Mouse (Mus musculus) layer of hippocampus, adult 8-10 months (tissue): ENCODE results near the gene Styxl1. TPM values are rescaled to one million over a fixed set of nuclear protein-coding genes. Genes with fewer than 3 reads are reported as not detected.
A peak's percentile ranks its signal among the peaks of the same experiment; 100 is the strongest.

Experiments
- DNase-seq, 2 experiments: peaks; one replicate each; pipeline ENCODE4 v3.0.0; 2022; ENCODE audit warnings: low spot score in 2 of 2
- microRNA-seq, 2 experiments: library from miRNA; unstranded; fragments of <30 nt; microRNA quantifications; one replicate each; pipeline ENCODE4 v1.2.0; 2022
- total RNA-seq, 4 experiments: library from RNA; stranded (reverse); gene quantifications; 2 replicates each; pipeline ENCODE4 v1.2.4; 2022

Styxl1 gene
- total RNA-seq, 4 experiments from 2014 or later, result 0.73 to 0.85 TPM; not detected in 2

DNA sequence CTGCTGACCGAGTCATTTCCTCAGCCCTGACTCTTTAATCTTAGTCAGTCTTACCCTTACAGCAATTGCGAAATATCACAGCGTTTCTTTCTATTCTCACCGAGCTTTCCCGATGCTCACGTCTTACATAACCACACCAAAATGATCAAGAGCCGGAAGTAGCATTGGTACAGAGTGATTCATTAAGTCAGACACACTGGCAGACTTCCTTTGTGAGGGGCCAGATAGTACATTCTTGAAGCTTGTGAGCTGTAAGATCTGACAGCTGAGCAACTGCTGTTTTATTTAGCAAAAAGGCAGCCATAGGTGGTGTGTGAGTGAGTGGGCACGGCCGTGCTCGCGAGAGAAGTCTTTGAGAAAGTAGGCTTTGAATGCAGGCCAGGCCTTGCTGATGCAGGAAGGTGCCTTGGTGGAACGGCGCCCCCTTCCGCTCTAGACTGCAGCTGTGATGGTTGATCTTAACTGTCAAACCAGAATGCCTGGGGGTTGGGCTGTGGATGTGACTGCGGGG is 75.4 kb downstream of the Styxl1 start:
- peak; percentile 59 to 61 for DNase-seq

DNA sequence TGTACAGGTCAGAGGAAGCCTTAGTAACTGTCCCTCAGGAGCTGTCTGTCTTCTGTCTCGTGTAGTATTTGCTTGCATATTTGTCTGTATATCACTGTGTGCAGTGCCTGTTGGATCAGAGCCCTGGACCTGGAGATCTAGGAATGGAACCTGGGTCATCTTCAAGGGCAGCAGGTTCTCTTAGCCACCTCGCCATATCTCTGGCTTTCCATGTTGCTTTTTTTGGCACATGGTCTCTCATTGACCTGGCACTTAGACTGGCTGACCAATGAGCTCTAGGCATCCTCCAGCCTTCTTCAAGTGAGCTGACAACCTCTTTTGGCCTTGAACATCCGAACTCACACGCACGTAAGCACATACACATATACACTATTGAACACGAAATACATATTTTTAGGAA is 76.0 kb downstream of the Styxl1 start:
- no peak for DNase-seq

DNA sequence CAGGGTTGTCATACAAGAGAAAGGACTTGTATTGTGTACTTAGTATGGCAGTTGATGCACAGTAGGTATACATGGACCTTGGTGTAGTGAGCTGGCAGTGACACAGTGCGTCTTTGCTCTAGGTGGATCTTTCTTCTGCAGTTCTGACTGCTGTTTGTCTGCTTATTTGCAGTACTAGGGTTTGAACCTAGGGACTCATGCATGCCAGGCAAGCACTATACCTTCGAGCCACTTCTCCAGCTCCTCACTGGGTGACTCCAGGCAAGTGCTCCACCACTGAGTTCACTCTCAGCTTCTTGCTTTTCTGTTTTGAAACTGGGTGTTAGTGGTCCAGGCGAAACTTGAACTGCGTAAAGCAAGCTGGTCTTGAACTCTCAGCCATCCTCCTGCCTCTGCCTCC is 76.6 kb downstream of the Styxl1 start:
- no peak for DNase-seq

DNA sequence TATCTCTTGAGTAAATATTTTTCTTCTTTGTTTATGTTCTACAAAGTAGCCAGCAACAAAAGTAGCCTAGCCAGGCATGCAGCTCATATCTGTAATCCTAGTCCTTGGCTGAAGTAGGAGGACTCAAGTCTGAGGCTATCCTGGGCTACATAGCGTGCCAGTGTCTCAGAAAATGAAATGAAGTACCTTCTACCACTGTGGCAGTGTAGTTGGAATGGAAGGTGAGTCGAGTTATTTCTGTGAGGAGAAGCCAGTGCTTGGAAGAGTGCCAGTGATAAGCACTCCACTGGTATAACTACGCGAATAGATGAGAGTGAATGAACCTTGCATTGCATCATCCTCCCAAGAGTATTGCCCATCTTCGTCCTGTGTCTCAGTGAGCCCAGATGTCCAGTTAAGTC is 80.5 kb downstream of the Styxl1 start:
- no peak for DNase-seq

Small RNA genes lying within 50 kb of the gene (microRNA-seq; reads per million reads assigned to microRNA genes)
- 0 to 0.96 reads per million in 2 experiments for gene Mir7034

Other genes starting within 250 kb of the Styxl1 start
- 10 to 100 TPM; 34.4 to 48.8 (median 44.9) TPM for gene Hip1, start 233.3 kb downstream of the Styxl1 start, total RNA-seq
- gene Ccl26, start 214.8 kb downstream of the Styxl1 start, total RNA-seq, result not detected
- gene Ccl24, start 205.3 kb downstream of the Styxl1 start, total RNA-seq, result under 1 TPM in 1 of 4 experiments, not detected in 3; 0.61 TPM
- 10 to 100 TPM; 80.8 to 90.5 (median 88.2) TPM for gene Rhbdd2, start 145.8 kb downstream of the Styxl1 start, total RNA-seq
- gene Por, start 108.4 kb downstream of the Styxl1 start, total RNA-seq, result 100 to 1,000 TPM in 3 of 4 experiments, 10 to 100 TPM in 1; 93.4 to 111 (median 107) TPM
- 10 to 100 TPM; 15.7 to 20.4 (median 17.3) TPM for gene Tmem120a, start 33.9 kb downstream of the Styxl1 start, total RNA-seq
- 100 to 1,000 TPM; 392 to 413 (median 402) TPM for gene Mdh2, start 95 bp upstream of the Styxl1 start, total RNA-seq
- gene Srrm3, start 28.5 kb upstream of the Styxl1 start, total RNA-seq, result 10 to 100 TPM; 59.8 to 90.9 (median 72.0) TPM
- 10 to 100 TPM; 17.8 to 30.2 (median 23.0) TPM for gene Hspb1, start 109.5 kb upstream of the Styxl1 start, total RNA-seq
- gene Ywhag, start 156.2 kb upstream of the Styxl1 start, total RNA-seq, result 1,000 to 10,000 TPM; 1,040 to 1,170 (median 1,116) TPM
- 1 to 10 TPM in 2 of 4 experiments, under 1 TPM in 2; 0.76 to 1.7 (median 0.99) TPM for gene Ssc4d, start 196.1 kb upstream of the Styxl1 start, total RNA-seq
- gene Zp3, start 201.7 kb upstream of the Styxl1 start, total RNA-seq, result not detected
- gene Dtx2, start 216.4 kb upstream of the Styxl1 start, total RNA-seq, result 10 to 100 TPM in 2 of 4 experiments, 1 to 10 TPM in 2; 8.3 to 11.1 (median 9.8) TPM